Mouse (Mus musculus): ENCODE measurements at regions not wholly inside any gene's neighbourhood (a gene's known extent, or its start where the extent isn't known, plus 50 kb on each side); places are given as distances from the start of the nearest gene placed in this dataset.

- no peak overlapping the region for H3K27ac ChIP-seq
- DNase-seq (ENCODE audit: extremely low spot score in 1 of 2, low spot score in 2 of 2), result no peak
- TF ChIP-seq CTCF (IDR thresholded peaks at IDR 0.05), result no peak
- H3K4me3 ChIP-seq, result no peak overlapping the region
- intact Hi-C loops (cut with DNase I), result no loop called here
Observed at GRCm38 (mm10) chr4:64901091-64901845, 222.7 kb upstream of the Pappa start.

GRCm38 (mm10) chr4:64923751-64924150 lies 200.2 kb upstream of the Pappa start:
- Histone ChIP-seq H3K27ac (no peak overlapping the region), H3K4me3 (no peak overlapping the region)
- intact Hi-C loops (cut with DNase I), result no loop called here
- no peak for TF ChIP-seq CTCF (IDR thresholded peaks at IDR 0.05)
- DNase-seq (ENCODE audit: extremely low spot score in 1 of 2, low spot score in 2 of 2), result no peak

GRCm38 (mm10) chr4:64928553-64928952 lies 195.4 kb upstream of the Pappa start:
- Histone ChIP-seq H3K4me3 (no peak overlapping the region), H3K27ac (no peak overlapping the region)
- no peak for TF ChIP-seq CTCF (IDR thresholded peaks at IDR 0.05)
- no peak for DNase-seq (ENCODE audit: extremely low spot score in 1 of 2, low spot score in 2 of 2)
- intact Hi-C loops (cut with DNase I), result no loop called here

- Histone ChIP-seq H3K27ac (no peak overlapping the region), H3K4me3 (no peak overlapping the region)
- intact Hi-C loops (cut with DNase I), result no loop called here
- DNase-seq (ENCODE audit: extremely low spot score in 1 of 2, low spot score in 2 of 2), result no peak
- TF ChIP-seq CTCF (IDR thresholded peaks at IDR 0.05), result no peak
Observed at GRCm38 (mm10) chr4:64945547-64945946, 178.4 kb upstream of the Pappa start.

GRCm38 (mm10) chr4:64952651-64953050 lies 171.3 kb upstream of the Pappa start:
- Histone ChIP-seq H3K4me3 (no peak overlapping the region), H3K27ac (no peak overlapping the region)
- DNase-seq (ENCODE audit: extremely low spot score in 1 of 2, low spot score in 2 of 2), result no peak
- intact Hi-C loops (cut with DNase I), result no loop called here
- no peak for TF ChIP-seq CTCF (IDR thresholded peaks at IDR 0.05)

GRCm38 (mm10) chr4:64958843-64959242 lies 165.1 kb upstream of the Pappa start:
- no peak overlapping the region for H3K4me3 ChIP-seq
- intact Hi-C loops (cut with DNase I), result no loop called here
- no peak for TF ChIP-seq CTCF (IDR thresholded peaks at IDR 0.05)
- no peak for DNase-seq (ENCODE audit: extremely low spot score in 1 of 2, low spot score in 2 of 2)
- no peak overlapping the region for H3K27ac ChIP-seq

GRCm38 (mm10) chr4:64961796-64962195 lies 162.2 kb upstream of the Pappa start:
- intact Hi-C loops (cut with DNase I), result no loop called here
- Histone ChIP-seq H3K4me3 (no peak overlapping the region), H3K27ac (no peak overlapping the region)
- no peak for DNase-seq (ENCODE audit: extremely low spot score in 1 of 2, low spot score in 2 of 2)
- TF ChIP-seq CTCF (IDR thresholded peaks at IDR 0.05), result no peak

All from left cerebral cortex, adult 2 months (tissue).